Mouse (Mus musculus) bone marrow, adult 2 months (tissue): ENCODE results near the gene Itpr1. TPM values are rescaled to one million over a fixed set of nuclear protein-coding genes. Genes with fewer than 3 reads are reported as not detected.

Source experiments
- H3K27ac ChIP-seq: fragments of 200-500 bp; 2 replicates; pipeline ENCODE4 v1.5.1; 2012; ENCODE audit warnings: low read depth, mild to moderate bottlenecking, control low read depth, inconsistent platforms, low read length; ENCODE audit not compliant: control insufficient read depth, poor library complexity, insufficient read depth
- H3K4me1 ChIP-seq: fragments of 200-500 bp; 2 replicates; pipeline ENCODE4 v1.6.1; 2011; ENCODE audit warnings: low read length; ENCODE audit not compliant: control insufficient read depth, insufficient read depth
- H3K4me3 ChIP-seq: fragments of 200-500 bp; replicated peaks from 2 replicates; pipeline ENCODE3; 2011; ENCODE audit warnings: mild to moderate bottlenecking, low read depth, low read length, control low read depth; ENCODE audit not compliant: control insufficient read depth
- CTCF ChIP-seq: fragments of 200-500 bp; IDR thresholded peaks from 2 replicates; pipeline ENCODE4 v1.5.1; 2011; ENCODE audit warnings: low read length, control low read depth; ENCODE audit not compliant: control insufficient read depth, insufficient read depth
- POLR2A ChIP-seq: fragments of 200-500 bp; IDR thresholded peaks from 2 replicates; pipeline ENCODE4 v1.6.1; 2011; ENCODE audit warnings: low read depth, mild to moderate bottlenecking, control low read depth, low read length, borderline replicate concordance; ENCODE audit not compliant: control insufficient read depth
- whole genome bisulfite sequencing: fragments of 180-500 bp; shearing (Covaris S2); methylation state at CpG from one replicate; pipeline ENCODE4 v1.1.7; 2018; 5-methylcytosine and 5-hydroxymethylcytosine counted together
- polyA plus RNA-seq: library from polyadenylated mRNA; stranded (reverse); fragments of >200 nt; gene quantifications from 2 replicates; pipeline ENCODE4 v1.2.4, GENCODE M21; 2011; ENCODE audit warnings: low replicate concordance; ENCODE audit not compliant: missing spikeins, insufficient read depth, insufficient read length

The Itpr1 gene
- polyA plus RNA-seq, 1 experiment = 32.8 TPM

GRCm38 (mm10) chr6:108331268-108331667 lies 118.4 kb downstream of the Itpr1 start:
- no peak overlapping the region for H3K27ac ChIP-seq
- no peak for TF ChIP-seq CTCF
- no peak for TF ChIP-seq POLR2A
- 25% methylated on average over 3 of the region's 3 CpGs for WGBS
- peaks cover 1% of the 10 kb centered on the region; the same call in 1 of the 2 replicates for H3K4me1 ChIP-seq
- H3K4me3 ChIP-seq = no peak overlapping the region

- H3K4me3 ChIP-seq = no peak overlapping the region
- no peaks in the 10 kb centered on the region for H3K4me1 ChIP-seq
- TF ChIP-seq POLR2A (no peak), CTCF (no peak)
- no peak overlapping the region for H3K27ac ChIP-seq
- 76% methylated on average over 3 of the region's 3 CpGs for WGBS
These were observed 121.2 kb downstream of the Itpr1 start for GRCm38 (mm10) chr6:108334059-108334458.

DNA sequence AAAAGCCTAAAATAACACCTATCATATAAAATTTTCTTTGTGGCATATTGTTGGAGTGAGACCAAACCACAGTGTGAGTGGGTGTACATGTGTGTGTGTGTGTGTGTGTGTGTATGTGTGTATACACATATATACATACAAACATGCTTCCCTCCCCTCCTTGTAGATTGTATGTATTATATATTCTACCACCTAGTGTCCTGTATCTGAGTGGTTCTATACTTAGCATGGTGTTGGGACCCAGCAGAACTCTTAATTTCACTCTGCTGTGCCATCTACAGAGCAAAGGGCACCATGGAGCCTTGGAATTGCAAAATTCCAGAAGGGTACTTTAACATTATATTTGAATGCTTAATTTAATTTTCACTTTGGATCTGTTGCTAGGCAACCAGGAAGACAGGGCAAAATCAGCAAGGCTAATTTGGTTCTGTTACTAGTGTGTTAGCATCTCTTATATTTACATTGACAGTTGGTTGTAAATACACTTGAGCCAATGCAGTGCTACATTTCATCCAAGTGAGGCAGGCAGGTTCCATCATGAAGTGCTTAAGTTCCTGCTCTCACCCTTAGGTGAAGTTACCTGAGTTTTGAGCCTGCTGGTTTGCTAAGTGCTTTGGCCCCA lies 122.4 kb downstream of the Itpr1 start:
- Histone ChIP-seq H3K27ac (no peak overlapping the region), H3K4me1 (no peaks in the 10 kb centered on the region), H3K4me3 (no peak overlapping the region)
- TF ChIP-seq CTCF = no peak
- no peak for TF ChIP-seq POLR2A

GRCm38 (mm10) chr6:108336506-108336905 lies 123.6 kb downstream of the Itpr1 start:
- WGBS = 84% methylated on average over 6 of the region's 6 CpGs
- no peak overlapping the region for H3K4me3 ChIP-seq
- no peaks in the 10 kb centered on the region for H3K4me1 ChIP-seq
- TF ChIP-seq POLR2A (no peak), CTCF (no peak)
- H3K27ac ChIP-seq = no peak overlapping the region

- Histone ChIP-seq H3K27ac (no peak overlapping the region), H3K4me1 (no peaks in the 10 kb centered on the region), H3K4me3 (no peak overlapping the region)
- WGBS = 77% methylated on average over 6 of the region's 6 CpGs
- TF ChIP-seq CTCF (no peak), POLR2A (no peak)
These were observed 124.4 kb downstream of the Itpr1 start for GRCm38 (mm10) chr6:108337289-108337688.

- no peak for TF ChIP-seq POLR2A
- TF ChIP-seq CTCF = no peak
- Histone ChIP-seq H3K4me1 (no peaks in the 10 kb centered on the region), H3K27ac (no peak overlapping the region), H3K4me3 (no peak overlapping the region)
- WGBS = 85% methylated on average over 5 of the region's 5 CpGs
These were observed 125.5 kb downstream of the Itpr1 start for GRCm38 (mm10) chr6:108338362-108338761.

DNA sequence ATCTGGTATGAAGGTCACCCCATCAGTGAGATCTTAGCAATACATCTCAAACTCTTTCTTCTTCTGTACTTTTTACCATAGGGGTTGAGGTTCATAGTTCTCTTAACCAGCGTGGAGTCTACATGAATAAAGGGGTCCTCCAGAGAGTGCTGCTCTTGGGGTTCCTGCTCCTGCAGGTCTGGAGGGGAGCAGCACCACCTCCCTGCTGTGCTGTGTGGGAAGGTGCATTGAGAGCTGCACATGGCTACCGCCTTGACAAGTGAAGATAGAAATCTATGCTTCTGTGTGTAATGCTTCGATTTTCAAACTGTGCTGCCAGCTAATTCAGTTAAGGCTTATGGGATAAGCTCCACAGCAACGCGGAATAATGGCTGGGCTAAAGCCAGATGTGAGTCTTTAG lies 130.1 kb downstream of the Itpr1 start:
- Histone ChIP-seq H3K4me3 (no peak overlapping the region), H3K4me1 (no peaks in the 10 kb centered on the region), H3K27ac (no peak overlapping the region)
- no peak for TF ChIP-seq CTCF
- TF ChIP-seq POLR2A = no peak
- 81% methylated on average over 5 of the region's 5 CpGs for WGBS

GRCm38 (mm10) chr6:108343781-108344310 lies 130.9 kb downstream of the Itpr1 start:
- Histone ChIP-seq H3K27ac (no peak overlapping the region), H3K4me1 (no peaks in the 10 kb centered on the region), H3K4me3 (no peak overlapping the region)
- TF ChIP-seq POLR2A = no peak
- no peak for TF ChIP-seq CTCF
- 76% methylated on average over 4 of the region's 4 CpGs for WGBS

DNA sequence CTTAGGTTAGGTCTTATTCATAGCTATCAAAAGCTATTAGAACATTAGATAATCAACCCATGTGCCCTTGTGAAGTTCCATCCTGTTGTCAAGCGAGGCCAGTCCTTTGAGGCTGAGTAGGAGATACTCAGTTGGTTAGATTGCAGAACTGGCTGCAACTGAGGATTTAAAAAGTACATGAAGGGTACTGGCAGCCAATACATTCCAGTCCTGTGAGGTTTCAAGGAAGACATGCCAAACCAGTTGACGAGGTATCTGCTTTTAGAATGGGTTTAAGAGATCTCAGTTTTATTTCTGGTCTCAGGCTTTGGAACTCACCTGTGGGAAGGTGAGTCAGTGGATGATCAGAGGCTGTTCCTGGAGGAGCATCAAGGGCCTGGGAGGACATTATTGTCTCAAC lies 137.9 kb downstream of the Itpr1 start:
- 79% methylated on average over 2 of the region's 2 CpGs for WGBS
- no peak for TF ChIP-seq CTCF
- no peak for TF ChIP-seq POLR2A
- Histone ChIP-seq H3K4me1 (no peaks in the 10 kb centered on the region), H3K4me3 (no peak overlapping the region), H3K27ac (no peak overlapping the region)
